1 mouse cellular context compared by ENCODE assay signal in genomic region chr7:45814841-45815240, GRCm38 (mm10).
TF ChIP-seq lines count a peak whose summit lies in the region.

No protein-coding gene starts in this region.

TF ChIP-seq in CH12.LX, 34 proteins besides CTCF, POLR2A, EP300 and RAD21:
- TF ChIP-seq POLR2AphosphoS2 (IDR thresholded peaks at IDR 0.05; ENCODE audit: low read depth, low read length) (no peak), MAFK (IDR thresholded peaks at IDR 0.05; ENCODE audit: insufficient replicate concordance, low read length) (no peak), E2F4 (IDR thresholded peaks at IDR 0.05; ENCODE audit: insufficient replicate concordance, low read depth, low read length) (no peak), MXI1 (IDR thresholded peaks at IDR 0.05; ENCODE audit: low read depth, low read length) (no peak), MAX (IDR thresholded peaks at IDR 0.05; ENCODE audit: low read length) (no peak), MYC (IDR thresholded peaks at IDR 0.05; ENCODE audit: low read depth, low read length) (no peak), SMC3 (IDR thresholded peaks at IDR 0.05; ENCODE audit: low read depth, low read length) (no peak), USF1 (IDR thresholded peaks at IDR 0.05; ENCODE audit: low read depth, low read length) (no peak), ZC3H11A (IDR thresholded peaks at IDR 0.05; ENCODE audit: low read depth, low read length) (no peak), ZMIZ1 (IDR thresholded peaks at IDR 0.05; ENCODE audit: low read depth, low read length) (no peak), JUN (IDR thresholded peaks at IDR 0.05; ENCODE audit: insufficient read depth, low read depth, low read length) (no peak), JUND (conservative IDR thresholded peaks at IDR 0.05; ENCODE audit: low read depth, low read length) (no peak), MEF2A (IDR thresholded peaks at IDR 0.05; ENCODE audit: borderline replicate concordance, low read depth, low read length) (no peak), KAT2A (IDR thresholded peaks at IDR 0.05; ENCODE audit: insufficient replicate concordance, low read length) (no peak), CHD2 (IDR thresholded peaks at IDR 0.05; ENCODE audit: low read length) (no peak), SIN3A (IDR thresholded peaks at IDR 0.05; ENCODE audit: low read length) (no peak), HCFC1 (IDR thresholded peaks at IDR 0.05; ENCODE audit: low read depth, low read length) (no peak), IRF4 (IDR thresholded peaks at IDR 0.05; ENCODE audit: low read depth, low read length) (no peak), GABPA (IDR thresholded peaks at IDR 0.05; ENCODE audit: insufficient replicate concordance, low read depth, low read length) (no peak), RCOR1 (conservative IDR thresholded peaks at IDR 0.05; ENCODE audit: low read depth, low read length) (no peak)
